Mouse (Mus musculus) adrenal gland, postnatal 36 days (tissue): Measurements from ENCODE around the gene Defb28. TPM values are rescaled to one million over a fixed set of nuclear protein-coding genes. Genes with fewer than 3 reads are reported as not detected.

Experiments used
- DNase-seq, 2 experiments: peaks; one replicate each; pipeline ENCODE4 v3.0.0; 2021; ENCODE audit warnings: mixed read lengths in 1 of 2
- total RNA-seq, 2 experiments: library from RNA; stranded (reverse); gene quantifications; 2 replicates each; pipeline ENCODE4 v1.2.3; 2021

Defb28 gene
- total RNA-seq, 2 experiments from 2014 or later: not detected

GRCm38 (mm10) chr2:152569038-152569437 lies 51.0 kb downstream of the Defb28 start, which contains the start of gene Gm17416:
Gene Gm17416 (plus strand): TSS chr2:152569338.
- no peak for DNase-seq

- no peak for DNase-seq
Measured at GRCm38 (mm10) chr2:152569881-152570280, 51.8 kb downstream of the Defb28 start.

GRCm38 (mm10) chr2:152570313-152570712 lies 52.3 kb downstream of the Defb28 start:
- no peak for DNase-seq

Other genes starting within 250 kb of the Defb28 start
- 100 to 1,000 TPM; 125 to 135 TPM for gene Tbc1d20, start 224.4 kb upstream of the Defb28 start, total RNA-seq
- 10 to 100 TPM; 85.1 to 94.5 TPM for gene Rbck1, start 185.6 kb upstream of the Defb28 start, total RNA-seq
- gene Trib3, start 174.2 kb upstream of the Defb28 start, total RNA-seq: 10 to 100 TPM in 1 of 2 experiments, 1 to 10 TPM in 1; 4.6 to 19.9 TPM
- 1 to 10 TPM; 2.3 to 2.5 TPM for gene Nrsn2, start 141.6 kb upstream of the Defb28 start, total RNA-seq
- gene Sox12, start 120.2 kb upstream of the Defb28 start, total RNA-seq: 10 to 100 TPM in 1 of 2 experiments, 1 to 10 TPM in 1; 8.3 to 12.9 TPM
- 1 to 10 TPM; 6.8 to 8.7 TPM for gene Zcchc3, start 103.2 kb upstream of the Defb28 start, total RNA-seq
- gene 6820408C15Rik, start 102.7 kb upstream of the Defb28 start, total RNA-seq: under 1 TPM; 0.17 to 0.26 TPM
- gene Defb23, start 53.6 kb upstream of the Defb28 start, total RNA-seq: not detected
- gene Defb20, start 41.2 kb upstream of the Defb28 start, total RNA-seq: not detected
- not detected for gene Defb22, start 28.1 kb upstream of the Defb28 start, total RNA-seq
- not detected for gene Defb26, start 6.6 kb upstream of the Defb28 start, total RNA-seq
- gene Defb29, start 21.8 kb downstream of the Defb28 start, total RNA-seq: not detected
- gene Gm17416, start 51.1 kb downstream of the Defb28 start, total RNA-seq: not detected
- not detected for gene Defb21, start 54.5 kb downstream of the Defb28 start, total RNA-seq
- gene Defb19, start 62.1 kb downstream of the Defb28 start, total RNA-seq: 1 to 10 TPM in 1 of 2 experiments, not detected in 1; 1.3 TPM
- gene Defb45, start 81.1 kb downstream of the Defb28 start, total RNA-seq: not detected
- gene Defb36, start 86.1 kb downstream of the Defb28 start, total RNA-seq: 1 to 10 TPM in 1 of 2 experiments, not detected in 1; 1.3 TPM
- gene Defb25, start 104.8 kb downstream of the Defb28 start, total RNA-seq: 1 to 10 TPM in 1 of 2 experiments, not detected in 1; 2.2 TPM
- gene Rem1, start 108.7 kb downstream of the Defb28 start, total RNA-seq: 10 to 100 TPM in 1 of 2 experiments, 1 to 10 TPM in 1; 9.3 to 13.2 TPM
- 100 to 1,000 TPM; 169 to 173 TPM for gene H13, start 151.2 kb downstream of the Defb28 start, total RNA-seq
- gene Mcts2, start 168.8 kb downstream of the Defb28 start, total RNA-seq: 10 to 100 TPM; 27.2 to 31.7 TPM
- 100 to 1,000 TPM in 1 of 2 experiments, 10 to 100 TPM in 1; 68.4 to 105 TPM for gene Id1, start 218.0 kb downstream of the Defb28 start, total RNA-seq
- 1 to 10 TPM; 3.0 to 4.0 TPM for gene Cox4i2, start 235.9 kb downstream of the Defb28 start, total RNA-seq